Mouse (Mus musculus) left cerebral cortex, adult 2 months (tissue): ENCODE measurements around the gene Olfr370. TPM values are rescaled to one million over a fixed set of nuclear protein-coding genes. Genes with fewer than 3 reads are reported as not detected.
A peak's percentile ranks its signal among the peaks of the same experiment; 100 is the strongest.

Source experiments
- DNase-seq, 2 experiments: peaks; one replicate each; pipeline ENCODE4 v3.0.0; 2021 to 2022; ENCODE audit warnings: low spot score in 2 of 2, mixed read lengths in 1 of 2; ENCODE audit errors: extremely low spot score in 1 of 2
- H3K27ac ChIP-seq: fragments of 200-600 bp; 2 replicates; pipeline ENCODE4 v1.8.1; 2022
- H3K4me3 ChIP-seq: fragments of 200-600 bp; 2 replicates; pipeline ENCODE4 v1.8.1; 2022
- CTCF ChIP-seq: fragments of 200-600 bp; IDR thresholded peaks from 2 replicates; pipeline ENCODE4 v1.8.1; 2022; ENCODE audit warnings: antibody characterized with exemption, mild to moderate bottlenecking, moderate library complexity
- intact Hi-C: fragments of 180-260 bp; cut with DNase I; formaldehyde crosslinking; loops from one replicate; pipeline ENCODE4 v1.15.1; 2025
- total RNA-seq, 2 experiments: library from RNA; stranded (reverse); gene quantifications; 2 replicates each; pipeline ENCODE4 v1.2.3; 2021

Olfr370 gene
- total RNA-seq, 2 experiments from 2014 or later: not detected

DNA sequence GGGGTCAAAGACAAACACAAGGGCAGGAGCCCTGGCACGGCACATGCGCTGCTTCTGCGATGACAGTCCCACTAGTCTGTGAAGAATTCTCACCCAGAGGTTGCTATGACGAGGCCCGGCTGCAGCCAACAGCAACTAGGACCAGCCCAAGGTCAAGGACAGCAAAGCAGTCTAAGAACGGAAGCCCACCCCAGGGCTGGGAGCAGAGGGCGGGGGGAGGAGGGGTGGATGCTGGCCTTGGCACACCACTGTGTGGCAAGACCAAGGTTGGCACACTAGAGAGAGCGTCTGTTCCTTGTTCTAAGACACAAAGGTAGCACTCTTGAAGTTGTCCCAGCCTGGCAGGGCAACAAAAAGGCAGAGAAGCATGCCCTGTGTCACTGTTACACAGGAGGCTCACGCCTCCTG, 41.8 kb downstream of the Olfr370 start:
- H3K4me3 ChIP-seq: no peak overlapping the region
- H3K27ac ChIP-seq: peak overlapping the region; percentile 32; the same call in 1 of the 2 replicates
- DNase-seq: peak; percentile 11 to 12
- intact Hi-C loops: no loop called here
- TF ChIP-seq CTCF: no peak

DNA sequence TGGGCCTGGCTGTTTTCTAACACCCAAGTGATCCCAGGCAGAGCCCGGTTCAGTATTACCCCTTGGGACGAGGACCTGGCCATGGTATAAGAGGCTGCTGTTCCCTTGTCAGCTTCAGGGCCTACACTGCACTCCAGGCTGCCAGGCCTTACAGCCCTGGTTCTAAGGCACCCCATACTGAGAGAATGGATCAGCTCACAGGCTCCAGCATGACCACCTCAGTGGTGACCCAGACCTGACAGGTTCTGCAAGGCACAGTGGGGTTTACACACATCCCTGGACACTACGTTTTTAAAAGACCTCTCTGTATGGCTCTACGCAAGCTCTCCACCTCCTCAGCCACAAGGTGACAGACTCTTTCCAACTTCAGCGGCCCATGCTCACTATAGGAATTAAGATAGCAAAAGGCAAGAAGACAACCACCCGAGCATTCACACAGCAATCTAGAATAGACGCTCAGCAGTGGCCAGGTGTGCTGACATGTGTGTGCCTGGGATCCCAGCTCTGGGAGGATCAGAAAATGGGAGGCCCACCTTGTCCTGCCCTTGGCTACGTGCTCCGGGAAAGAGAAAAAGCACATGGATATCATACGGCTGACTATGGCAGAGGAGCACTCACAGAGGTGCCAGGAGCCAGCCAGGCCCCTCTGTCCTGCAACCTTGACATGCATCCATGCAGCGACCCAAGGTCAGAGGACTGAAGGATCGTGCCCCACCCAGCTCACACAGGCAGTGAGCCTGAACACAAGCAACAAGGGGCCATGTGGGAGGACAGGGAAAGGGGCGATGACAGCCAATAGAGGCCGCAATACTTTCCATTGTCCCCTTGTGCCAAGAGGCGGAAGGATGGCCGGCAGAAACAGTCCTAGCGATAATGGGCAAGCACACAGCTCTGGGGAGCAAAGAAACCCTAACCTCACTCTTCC, 42.8 kb downstream of the Olfr370 start:
- peak in 1 of 2 experiments; percentile 10 for DNase-seq
- intact Hi-C loops: no loop called here
- Histone ChIP-seq H3K27ac (peak overlapping the region; percentile 24; the same call in 1 of the 2 replicates), H3K4me3 (no peak overlapping the region)
- TF ChIP-seq CTCF: no peak

- intact Hi-C loops: no loop called here
- no peak for TF ChIP-seq CTCF
These were observed 44.1 kb downstream of the Olfr370 start for GRCm38 (mm10) chr8:83579676-83580075.

GRCm38 (mm10) chr8:83580826-83581225, 45.2 kb downstream of the Olfr370 start:
- peak in 1 of 2 experiments; percentile 6 for DNase-seq
- intact Hi-C loops: no loop called here
- no peak for TF ChIP-seq CTCF

More at GRCm38 (mm10) chr8:83579676-83580075, 44.1 kb downstream of the Olfr370 start:
- Histone ChIP-seq H3K4me3 (no peak overlapping the region), H3K27ac (no peak overlapping the region)
- no peak for DNase-seq

GRCm38 (mm10) chr8:83582226-83582625, 46.6 kb downstream of the Olfr370 start:
- intact Hi-C loops: no loop called here
- DNase-seq: no peak
- Histone ChIP-seq H3K27ac (no peak overlapping the region), H3K4me3 (no peak overlapping the region)
- no peak for TF ChIP-seq CTCF

More at GRCm38 (mm10) chr8:83580826-83581225, 45.2 kb downstream of the Olfr370 start:
- no peak overlapping the region for H3K4me3 ChIP-seq
- H3K27ac ChIP-seq: no peak overlapping the region

GRCm38 (mm10) chr8:83583236-83583635, 47.7 kb downstream of the Olfr370 start:
- no peak for TF ChIP-seq CTCF
- Histone ChIP-seq H3K4me3 (no peak overlapping the region), H3K27ac (no peak overlapping the region)
- intact Hi-C loops: no loop called here
- no peak for DNase-seq

DNA sequence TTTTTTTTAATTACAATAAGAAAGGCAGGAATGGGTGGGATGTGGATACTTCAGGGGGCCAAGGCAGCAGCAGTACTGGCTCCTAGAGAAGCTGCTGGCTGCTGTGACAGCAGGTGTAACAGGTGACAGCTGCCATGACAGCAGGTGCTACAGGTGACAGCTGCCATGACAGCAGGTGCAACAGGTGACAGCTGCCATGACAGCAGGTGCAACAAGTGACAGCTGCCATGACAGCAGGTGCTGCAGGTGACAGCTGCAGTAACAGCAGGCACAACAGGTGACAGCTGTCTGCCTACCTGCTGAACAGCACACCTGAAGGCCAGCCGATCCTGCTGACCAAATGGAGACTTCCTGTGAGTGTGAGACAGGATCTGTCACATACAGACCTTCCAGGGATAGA, 49.2 kb downstream of the Olfr370 start:
- intact Hi-C loops: no loop called here
- no peak for DNase-seq
- TF ChIP-seq CTCF: no peak
- Histone ChIP-seq H3K27ac (no peak overlapping the region), H3K4me3 (no peak overlapping the region)

GRCm38 (mm10) chr8:83585333-83585732, 49.8 kb downstream of the Olfr370 start:
- intact Hi-C loops: no loop called here
- no peak overlapping the region for H3K27ac ChIP-seq
- no peak for TF ChIP-seq CTCF
- H3K4me3 ChIP-seq: no peak overlapping the region
- no peak for DNase-seq

GRCm38 (mm10) chr8:83587644-83588043, 52.1 kb downstream of the Olfr370 start:
- Histone ChIP-seq H3K27ac (no peak overlapping the region), H3K4me3 (no peak overlapping the region)
- no peak for DNase-seq
- intact Hi-C loops: no loop called here
- no peak for TF ChIP-seq CTCF

DNA sequence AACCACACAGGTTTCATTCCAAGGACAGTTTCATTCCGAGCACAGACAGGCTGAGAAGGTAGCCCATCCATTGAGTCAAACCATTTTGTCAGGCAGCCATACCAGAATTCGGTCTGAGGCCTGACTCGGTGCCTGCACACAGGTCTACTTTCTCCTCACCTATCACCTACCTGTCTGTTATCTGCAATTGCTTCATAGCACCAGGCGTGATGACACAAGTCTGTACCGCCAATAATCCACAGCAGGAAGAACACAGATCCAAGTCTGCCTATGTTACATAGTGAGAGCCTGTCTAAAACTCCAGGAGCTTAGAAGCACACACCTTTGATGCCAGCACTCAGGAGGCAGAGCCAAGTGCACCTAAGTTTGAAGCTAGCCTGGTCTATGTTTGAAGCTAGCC, 53.3 kb downstream of the Olfr370 start:
- no peak for DNase-seq
- no peak overlapping the region; the same call in 1 of the 2 replicates for H3K4me3 ChIP-seq
- intact Hi-C loops: no loop called here
- TF ChIP-seq CTCF: no peak
- H3K27ac ChIP-seq: no peak overlapping the region

DNA sequence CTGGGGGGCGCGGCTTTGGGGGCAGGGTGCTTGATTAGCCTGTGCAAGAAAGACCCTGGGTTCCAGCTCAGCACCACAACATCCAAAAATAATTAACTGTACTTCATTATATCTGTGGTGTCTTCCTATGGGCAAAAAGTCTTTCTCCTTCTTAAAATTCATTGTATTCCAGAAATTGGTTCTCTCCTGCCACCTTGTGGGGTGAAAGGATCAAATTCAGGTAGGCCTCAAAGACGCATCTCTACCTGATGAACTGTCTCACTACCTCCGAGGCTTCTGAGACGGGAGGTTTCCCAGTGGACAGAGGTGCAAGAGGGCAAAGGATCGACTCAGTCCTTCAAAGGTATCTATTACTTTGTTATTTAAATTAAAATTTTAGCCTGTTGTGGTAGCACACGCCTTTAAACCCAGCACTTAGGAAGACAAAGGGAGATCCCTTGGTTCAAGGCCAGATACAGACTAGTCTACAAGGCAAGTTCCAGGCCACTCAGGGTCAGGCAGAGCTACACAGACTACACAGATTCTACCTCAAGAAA, 55.0 kb downstream of the Olfr370 start:
- intact Hi-C loops: no loop called here
- TF ChIP-seq CTCF: peak; percentile 33
- no peak overlapping the region for H3K27ac ChIP-seq
- no peak for DNase-seq
- H3K4me3 ChIP-seq: no peak overlapping the region

DNA sequence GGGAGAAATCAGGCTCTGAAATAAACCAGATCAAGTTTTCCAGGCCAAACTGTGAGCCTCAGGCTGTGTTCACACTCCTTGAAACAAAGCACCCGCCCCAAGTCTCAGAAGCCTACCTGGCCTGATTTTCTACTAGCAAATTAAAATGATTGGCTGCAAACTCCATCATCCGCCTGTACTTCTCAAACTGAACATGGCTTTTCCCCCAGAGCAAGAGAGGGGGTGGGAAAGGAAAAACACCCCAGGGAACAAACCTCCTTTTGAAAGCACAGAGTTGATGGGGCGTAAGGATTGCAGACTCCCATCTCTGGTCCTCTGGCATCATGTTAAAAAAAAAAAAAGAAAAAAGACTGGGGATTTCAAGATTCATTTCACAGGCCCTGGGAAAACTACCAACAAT, 57.1 kb downstream of the Olfr370 start:
- TF ChIP-seq CTCF: no peak
- no peak for DNase-seq
- Histone ChIP-seq H3K27ac (no peak overlapping the region), H3K4me3 (peak overlapping the region; percentile 79)
- intact Hi-C loops: no loop called here
